Mouse (Mus musculus): ENCODE data around the gene Ddx31. TPM values are rescaled to one million over a fixed set of nuclear protein-coding genes. Genes with fewer than 3 reads are reported as not detected.

Ddx31 gene
- polyA plus RNA-seq, 1 experiment from 2014 or later: 16.7 TPM

GRCm38 (mm10) chr2:28917518-28918361 is 77.5 kb downstream of the Ddx31 start:
- Histone ChIP-seq H3K9me3 (no peaks in the 10 kb centered on the region), H3K27me3 (ENCODE audit: insufficient read depth, poor library complexity, severe bottlenecking) (peaks cover 100% of the 10 kb centered on the region), H3K4me1 (replicated peaks) (peaks cover 22% of the 10 kb centered on the region), H3K4me3 (peak overlapping the region; percentile 40), H3K36me3 (no peaks in the 10 kb centered on the region), H3K27ac (peak overlapping the region; percentile 72)
- WGBS: under 1% methylated on average over 73 of the region's 73 CpGs
- peak; percentile 66 for DNase-seq (ENCODE audit: low spot score)

DNA sequence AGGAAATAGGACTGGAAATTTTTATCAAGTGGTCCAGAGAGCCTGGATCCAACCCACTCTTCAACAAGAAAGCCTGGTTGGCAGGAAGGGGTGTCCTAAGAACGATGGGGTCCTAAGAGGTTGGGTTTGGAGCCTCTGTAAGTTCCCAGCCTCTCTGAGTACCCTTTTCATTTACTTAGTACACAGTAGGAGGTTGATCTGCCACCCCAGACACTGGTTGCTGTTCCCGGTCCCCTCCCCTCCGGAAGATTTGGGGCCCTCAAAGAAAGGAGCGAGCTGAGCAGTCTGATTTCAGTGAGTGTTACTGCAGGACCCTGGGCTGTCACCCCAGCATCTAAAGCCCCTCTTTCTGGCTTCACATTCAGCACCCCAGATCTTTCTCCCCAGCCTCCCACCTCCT is 78.8 kb downstream of the Ddx31 start:
- Histone ChIP-seq H3K9me3 (no peaks in the 10 kb centered on the region), H3K27ac (no peak overlapping the region), H3K36me3 (no peaks in the 10 kb centered on the region), H3K4me3 (no peak overlapping the region), H3K4me1 (replicated peaks) (peaks cover 22% of the 10 kb centered on the region), H3K27me3 (ENCODE audit: insufficient read depth, poor library complexity, severe bottlenecking) (peaks cover 99% of the 10 kb centered on the region)
- 3% methylated on average over 4 of the region's 4 CpGs for WGBS
- no peak for DNase-seq (ENCODE audit: low spot score)

GRCm38 (mm10) chr2:28923912-28924311 is 83.7 kb downstream of the Ddx31 start:
- 4% methylated on average over 4 of the region's 4 CpGs for WGBS
- H3K27me3 ChIP-seq (ENCODE audit: insufficient read depth, poor library complexity, severe bottlenecking): peaks cover 95% of the 10 kb centered on the region
- no peaks in the 10 kb centered on the region for H3K9me3 ChIP-seq
- peaks cover 16% of the 10 kb centered on the region; the same call in 1 of the 2 replicates for H3K4me1 ChIP-seq (replicated peaks)
- H3K4me3 ChIP-seq: no peak overlapping the region
- H3K27ac ChIP-seq: no peak overlapping the region
- DNase-seq (ENCODE audit: low spot score): peak; percentile 82
- H3K36me3 ChIP-seq: no peaks in the 10 kb centered on the region

DNA sequence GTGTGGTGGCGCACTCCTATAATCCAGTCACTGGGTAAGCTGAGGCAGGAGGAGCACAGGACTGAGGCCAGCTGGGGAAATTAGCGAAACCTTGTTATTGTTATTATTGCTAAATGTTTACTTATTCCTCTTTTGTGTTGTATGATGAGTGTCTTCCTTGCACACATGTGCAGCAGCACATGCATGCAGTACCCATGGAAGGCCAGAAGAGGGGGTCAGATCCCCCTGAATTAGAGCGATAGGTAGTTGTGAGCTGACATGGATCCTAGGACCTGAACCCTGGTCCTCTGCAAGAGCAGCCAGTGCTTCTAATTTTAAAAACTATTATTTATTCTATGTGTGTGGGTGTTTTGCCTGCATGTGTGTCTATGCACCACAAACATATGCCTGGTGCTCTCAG is 90.4 kb downstream of the Ddx31 start:
- H3K36me3 ChIP-seq: no peaks in the 10 kb centered on the region
- no peak overlapping the region for H3K4me3 ChIP-seq
- no peak for DNase-seq (ENCODE audit: low spot score)
- H3K9me3 ChIP-seq: no peaks in the 10 kb centered on the region
- 91% methylated on average over 3 of the region's 3 CpGs for WGBS
- no peak overlapping the region for H3K27ac ChIP-seq
- H3K4me1 ChIP-seq (replicated peaks): peaks cover 11% of the 10 kb centered on the region; the same call in 1 of the 2 replicates
- H3K27me3 ChIP-seq (ENCODE audit: insufficient read depth, poor library complexity, severe bottlenecking): peaks cover 80% of the 10 kb centered on the region

GRCm38 (mm10) chr2:28938997-28939396 is 98.8 kb downstream of the Ddx31 start:
- Histone ChIP-seq H3K36me3 (no peaks in the 10 kb centered on the region), H3K4me1 (replicated peaks) (peaks cover 33% of the 10 kb centered on the region), H3K27ac (no peak overlapping the region), H3K9me3 (no peaks in the 10 kb centered on the region), H3K4me3 (no peak overlapping the region), H3K27me3 (ENCODE audit: insufficient read depth, poor library complexity, severe bottlenecking) (peaks cover 64% of the 10 kb centered on the region)
- no peak for DNase-seq (ENCODE audit: low spot score)
- WGBS: 84% methylated on average over 7 of the region's 7 CpGs

DNA sequence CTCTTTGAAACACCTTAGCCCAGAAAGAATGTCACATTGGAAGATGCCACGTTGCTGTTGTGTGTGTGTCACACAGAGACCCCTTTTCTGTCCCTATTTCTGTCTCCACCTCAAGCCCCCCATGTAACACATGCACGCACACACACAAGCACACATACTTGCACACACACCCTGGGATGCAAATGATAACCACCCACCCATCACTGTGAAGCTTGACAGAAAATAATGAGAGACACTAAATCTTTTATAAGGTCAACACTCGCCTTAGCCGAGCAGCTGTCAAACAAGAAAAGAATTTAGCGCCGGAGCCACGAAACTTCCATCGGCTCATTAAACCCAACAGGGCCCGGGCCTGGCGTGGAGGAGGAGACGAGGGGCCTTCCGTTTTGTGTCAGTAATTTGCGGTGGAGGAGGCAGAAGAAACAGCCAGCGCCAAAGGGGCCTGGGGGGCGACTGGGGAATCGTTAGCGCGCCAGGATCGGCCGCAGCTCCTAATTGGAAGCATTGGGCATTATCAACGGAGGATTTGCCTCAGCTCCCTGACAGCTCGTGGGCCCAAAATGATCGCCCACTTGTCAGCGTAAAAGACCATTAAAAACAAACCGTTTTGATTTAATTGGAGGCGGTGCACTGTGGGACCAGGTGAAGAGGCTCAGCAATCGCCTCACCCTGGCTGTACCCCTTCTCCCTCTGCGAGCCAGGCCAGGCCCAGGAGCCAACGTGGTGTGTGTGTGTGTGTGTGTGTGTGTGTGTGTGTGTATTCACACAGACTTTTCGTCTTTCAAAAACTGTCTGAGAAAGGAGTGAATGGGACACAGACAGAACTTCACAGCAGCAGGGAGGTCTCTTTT is 103.7 kb downstream of the Ddx31 start:
- Histone ChIP-seq H3K27me3 (ENCODE audit: insufficient read depth, poor library complexity, severe bottlenecking) (peaks cover 70% of the 10 kb centered on the region), H3K36me3 (no peaks in the 10 kb centered on the region), H3K4me1 (replicated peaks) (peaks cover 55% of the 10 kb centered on the region), H3K27ac (0 out of 2 replicates have a peak overlapping the region, but pooled peaks have one; percentile 12), H3K9me3 (no peaks in the 10 kb centered on the region), H3K4me3 (peak overlapping the region; percentile 16; the same call in 1 of the 2 replicates)
- 47% methylated on average over 30 of the region's 30 CpGs for WGBS
- DNase-seq (ENCODE audit: low spot score): peak; percentile 22

DNA sequence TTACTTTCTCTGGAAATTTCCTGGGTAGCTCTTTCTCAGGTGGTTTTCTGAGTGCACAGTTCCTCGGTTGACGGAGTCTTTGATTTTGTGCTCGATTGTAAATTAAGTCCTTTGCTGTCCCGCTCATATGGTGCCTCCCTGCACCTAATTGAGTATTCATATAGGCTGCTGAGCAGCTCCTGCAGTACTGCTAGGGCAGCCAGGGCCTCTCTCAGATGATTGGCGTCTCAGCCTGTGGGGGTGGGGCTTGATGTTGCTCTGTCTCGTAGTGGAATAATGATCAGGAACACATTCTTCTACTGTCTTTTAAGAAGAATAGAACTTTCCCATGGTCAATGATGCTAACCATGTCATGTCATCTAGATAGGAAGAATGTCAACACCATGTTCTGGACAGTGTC is 105.2 kb downstream of the Ddx31 start:
- H3K9me3 ChIP-seq: no peaks in the 10 kb centered on the region
- H3K4me1 ChIP-seq (replicated peaks): peaks cover 41% of the 10 kb centered on the region
- no peaks in the 10 kb centered on the region for H3K36me3 ChIP-seq
- H3K4me3 ChIP-seq: no peak overlapping the region
- H3K27ac ChIP-seq: no peak overlapping the region
- H3K27me3 ChIP-seq (ENCODE audit: insufficient read depth, poor library complexity, severe bottlenecking): peaks cover 68% of the 10 kb centered on the region
- peak; percentile 27 for DNase-seq (ENCODE audit: low spot score)
- WGBS: 60% methylated on average over 6 of the region's 6 CpGs

GRCm38 (mm10) chr2:28946312-28946711 is 106.1 kb downstream of the Ddx31 start:
- no peak overlapping the region for H3K4me3 ChIP-seq
- no peak for DNase-seq (ENCODE audit: low spot score)
- no peaks in the 10 kb centered on the region for H3K36me3 ChIP-seq
- H3K9me3 ChIP-seq: no peaks in the 10 kb centered on the region
- WGBS: 79% methylated on average over 3 of the region's 3 CpGs
- no peak overlapping the region for H3K27ac ChIP-seq
- peaks cover 64% of the 10 kb centered on the region for H3K27me3 ChIP-seq (ENCODE audit: insufficient read depth, poor library complexity, severe bottlenecking)
- peaks cover 41% of the 10 kb centered on the region for H3K4me1 ChIP-seq (replicated peaks)

- H3K9me3 ChIP-seq: no peaks in the 10 kb centered on the region
- H3K27me3 ChIP-seq (ENCODE audit: insufficient read depth, poor library complexity, severe bottlenecking): peaks cover 76% of the 10 kb centered on the region
- peak; percentile 27 for DNase-seq (ENCODE audit: low spot score)
- 34% methylated on average over 8 of the region's 8 CpGs for WGBS
- peaks cover 24% of the 10 kb centered on the region for H3K4me1 ChIP-seq (replicated peaks)
- H3K27ac ChIP-seq: 0 out of 2 replicates have a peak overlapping the region, but pooled peaks have one; percentile 5
- H3K36me3 ChIP-seq: no peaks in the 10 kb centered on the region
- H3K4me3 ChIP-seq: no peak overlapping the region
Observed at GRCm38 (mm10) chr2:28952981-28953380, 112.8 kb downstream of the Ddx31 start.

DNA sequence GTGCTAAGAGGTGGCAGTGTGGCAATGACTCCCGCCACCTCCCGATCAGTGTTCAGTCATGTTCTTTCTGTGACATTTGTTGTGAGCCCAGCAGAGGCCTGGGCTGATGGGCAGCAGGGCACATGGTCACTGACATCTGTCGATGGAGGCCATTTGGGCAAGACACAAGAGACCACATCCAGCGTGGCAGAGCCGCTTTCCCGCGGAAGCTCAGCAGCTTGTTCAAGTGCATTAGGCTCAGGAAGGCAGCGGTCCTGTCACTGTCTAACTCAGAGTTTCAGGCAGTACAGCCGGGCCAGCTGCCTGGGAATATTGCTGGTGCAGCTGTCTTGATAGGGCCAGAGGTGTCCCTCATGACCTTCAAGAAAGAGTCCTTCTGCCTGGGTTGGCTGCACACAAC is 114.4 kb downstream of the Ddx31 start:
- WGBS: 74% methylated on average over 9 of the region's 9 CpGs
- no peaks in the 10 kb centered on the region for H3K36me3 ChIP-seq
- H3K9me3 ChIP-seq: no peaks in the 10 kb centered on the region
- H3K27me3 ChIP-seq (ENCODE audit: insufficient read depth, poor library complexity, severe bottlenecking): peaks cover 74% of the 10 kb centered on the region
- no peak for DNase-seq (ENCODE audit: low spot score)
- peaks cover 22% of the 10 kb centered on the region for H3K4me1 ChIP-seq (replicated peaks)
- no peak overlapping the region for H3K27ac ChIP-seq
- H3K4me3 ChIP-seq: no peak overlapping the region
